Mouse (Mus musculus) kidney, postnatal 14 days (tissue): ENCODE data around the gene Slit3.

ENCODE experiments used
- DNase-seq: peaks from one replicate; pipeline ENCODE4 v3.0.0; 2022; ENCODE audit warnings: mixed read lengths

The Slit3 gene

GRCm38 (mm10) chr11:35660967-35661366 is 539.9 kb downstream of the Slit3 start:
- DNase-seq: no peak

DNA sequence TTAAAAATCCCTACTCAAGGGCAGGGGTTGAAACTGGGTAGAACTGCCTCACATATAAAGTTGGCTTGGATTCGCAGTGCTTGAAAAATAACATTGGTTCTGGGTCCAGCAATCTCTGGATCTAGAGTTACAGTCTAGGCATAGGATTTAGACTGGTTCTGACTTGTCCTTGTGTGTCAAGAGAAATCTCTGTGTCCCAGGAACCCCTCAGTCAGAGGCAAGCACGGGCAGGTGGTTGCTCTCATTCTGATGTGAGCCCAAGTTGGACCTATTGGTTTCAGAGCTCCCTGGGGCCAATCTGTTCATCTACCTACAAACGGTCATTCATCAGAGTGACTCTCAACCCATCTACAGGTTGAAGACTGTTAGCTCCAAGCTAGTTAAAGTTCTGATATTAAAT is 541.9 kb downstream of the Slit3 start:
- DNase-seq: no peak

DNA sequence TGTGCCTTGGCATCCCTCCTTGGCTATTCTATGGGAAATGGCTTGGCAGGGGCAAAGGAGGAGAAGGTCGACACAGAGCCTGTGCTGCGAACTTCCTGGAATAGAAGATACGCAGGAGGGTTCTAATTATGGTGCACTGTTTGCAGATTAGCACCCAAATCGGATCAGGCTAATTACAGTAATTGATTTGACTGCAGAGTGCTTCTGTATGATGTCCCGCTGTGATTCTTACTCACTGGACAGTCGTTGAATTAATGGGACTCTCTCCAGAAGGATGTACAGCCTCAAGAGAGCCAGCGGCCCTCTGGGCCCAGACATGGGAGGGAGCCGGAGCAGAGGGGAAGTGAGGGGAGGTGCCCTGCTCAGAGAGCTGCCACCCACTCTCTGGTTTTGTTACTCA is 542.6 kb downstream of the Slit3 start:
- DNase-seq: no peak

DNA sequence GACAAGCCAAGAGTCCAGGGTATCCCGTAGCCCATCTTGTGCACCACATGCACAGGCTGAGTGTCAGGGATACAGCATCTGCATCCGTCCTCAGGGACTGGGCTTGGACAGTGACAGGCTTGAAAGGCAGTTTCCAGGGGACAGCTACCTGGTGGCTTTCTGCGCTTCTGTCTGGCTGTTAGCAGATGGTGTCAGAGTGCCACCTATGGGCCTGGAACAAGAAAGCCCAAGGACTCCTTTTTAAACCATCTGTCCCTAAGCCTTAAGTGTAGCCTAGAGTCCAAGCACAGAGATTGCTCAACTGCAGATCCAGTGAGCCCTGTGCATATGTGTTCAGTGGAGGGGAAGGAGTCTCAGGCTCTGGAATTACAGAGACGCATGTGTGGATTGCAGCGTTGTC is 544.0 kb downstream of the Slit3 start:
- DNase-seq: peak; percentile 34

DNA sequence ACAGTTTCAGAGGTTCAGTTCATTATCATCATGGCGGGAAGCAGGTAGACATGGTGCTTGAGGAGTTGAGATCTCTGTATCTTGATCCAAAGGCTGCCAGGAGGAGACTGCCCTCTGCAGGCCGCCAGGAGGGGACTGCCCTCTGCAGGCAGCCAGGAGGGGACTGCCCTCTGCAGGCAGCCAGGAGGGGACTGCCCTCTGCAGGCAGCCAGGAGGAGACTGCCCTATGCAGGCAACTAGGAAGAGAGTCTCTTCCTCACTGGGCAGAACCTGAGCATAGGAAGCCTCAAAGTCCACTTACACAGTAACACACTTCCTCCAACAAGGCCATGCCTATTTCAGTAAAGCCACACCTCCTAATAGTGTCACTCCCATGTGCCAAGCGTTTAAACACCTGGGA is 546.4 kb downstream of the Slit3 start:
- peak; percentile 9 for DNase-seq

GRCm38 (mm10) chr11:35668138-35668537 is 547.1 kb downstream of the Slit3 start:
- DNase-seq: peak; percentile 16

- no peak for DNase-seq
Measured at GRCm38 (mm10) chr11:35668750-35669149, 547.7 kb downstream of the Slit3 start.

- DNase-seq: no peak
Measured at GRCm38 (mm10) chr11:35669536-35669935, 548.5 kb downstream of the Slit3 start.

- DNase-seq: no peak
Measured at GRCm38 (mm10) chr11:35670181-35670580, 549.2 kb downstream of the Slit3 start.

- no peak for DNase-seq
Measured at GRCm38 (mm10) chr11:35670746-35671145, 549.7 kb downstream of the Slit3 start.

DNA sequence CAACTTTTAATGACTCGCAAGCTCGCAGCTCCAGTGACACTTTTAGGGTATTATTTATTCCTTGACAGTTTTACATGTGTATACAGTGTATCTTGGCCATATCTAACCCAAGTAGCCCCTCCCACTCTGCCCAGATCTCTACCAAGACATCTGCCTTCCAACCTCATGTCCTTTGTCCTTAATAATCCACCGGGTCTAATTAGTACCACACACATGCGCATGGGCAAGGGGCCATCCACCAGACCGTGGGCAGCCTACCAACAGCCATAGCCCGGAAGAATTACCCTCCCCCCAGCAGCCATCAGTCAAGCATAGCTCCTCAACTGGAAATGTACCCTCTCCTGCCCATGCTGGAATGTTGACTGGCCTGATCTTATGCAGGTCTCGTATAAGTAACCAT is 552.0 kb downstream of the Slit3 start:
- peak; percentile 30 for DNase-seq

GRCm38 (mm10) chr11:35674242-35674641 is 553.2 kb downstream of the Slit3 start:
- DNase-seq: no peak

GRCm38 (mm10) chr11:35676744-35677143 is 555.7 kb downstream of the Slit3 start:
- DNase-seq: no peak

GRCm38 (mm10) chr11:35679976-35680375 is 559.0 kb downstream of the Slit3 start:
- DNase-seq: no peak

DNA sequence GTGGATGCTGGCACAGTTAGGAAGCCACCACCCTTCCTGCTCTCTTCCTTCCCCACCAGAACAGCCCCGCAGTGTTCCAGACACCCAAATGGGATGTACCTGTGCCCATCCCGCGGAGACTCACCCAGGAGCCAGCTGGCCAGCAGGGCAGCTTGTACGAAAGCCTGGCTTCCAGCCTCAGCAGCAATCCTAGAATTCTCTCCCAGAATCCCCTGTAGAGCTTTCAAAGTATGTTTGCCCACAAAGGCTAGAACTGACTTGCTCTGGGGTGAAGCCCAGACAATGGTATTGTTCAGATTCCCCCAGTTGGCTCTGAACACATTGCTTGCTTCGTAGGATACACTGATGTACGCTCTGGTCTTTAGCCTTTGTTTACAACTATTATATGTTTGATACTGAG is 566.3 kb downstream of the Slit3 start:
- no peak for DNase-seq

DNA sequence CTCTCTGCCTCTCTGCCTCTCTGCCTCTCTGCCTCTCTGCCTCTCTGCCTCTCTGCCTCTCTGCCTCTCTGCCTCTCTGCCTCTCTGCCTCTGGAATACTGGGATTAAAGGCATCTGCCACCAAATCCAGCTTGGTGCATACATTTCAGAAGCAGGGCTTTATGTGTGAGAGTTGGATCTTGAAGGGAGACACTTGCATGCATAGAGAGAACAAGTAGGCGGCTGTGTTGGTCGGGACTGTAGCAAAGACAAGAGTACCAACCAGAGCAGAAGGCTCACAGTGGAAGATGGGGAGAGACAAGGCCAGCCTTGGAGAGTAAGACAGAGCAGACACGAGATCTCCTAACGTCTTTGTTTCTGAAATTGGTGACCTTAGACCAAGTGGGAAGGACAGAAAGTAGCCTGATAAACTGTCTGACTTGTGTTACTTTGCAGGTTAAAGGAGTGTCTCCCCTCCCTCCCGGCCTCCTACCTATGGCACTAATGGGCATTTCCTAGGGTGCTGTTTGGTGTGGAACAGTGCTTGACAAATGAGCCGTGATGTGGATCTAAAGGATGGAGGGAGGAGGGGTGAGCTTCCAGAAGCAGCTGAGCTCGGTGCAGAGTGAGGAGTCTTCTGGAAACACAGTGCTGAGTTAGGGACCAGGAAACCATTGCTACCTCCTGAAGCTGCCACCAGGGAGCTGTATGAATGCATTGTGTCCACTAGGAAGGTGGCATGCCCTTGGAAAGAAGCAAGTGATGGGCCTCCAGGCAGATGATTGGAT is 569.7 kb downstream of the Slit3 start:
- DNase-seq: no peak

GRCm38 (mm10) chr11:35693136-35693535 is 572.1 kb downstream of the Slit3 start:
- peak; percentile 58 for DNase-seq

DNA sequence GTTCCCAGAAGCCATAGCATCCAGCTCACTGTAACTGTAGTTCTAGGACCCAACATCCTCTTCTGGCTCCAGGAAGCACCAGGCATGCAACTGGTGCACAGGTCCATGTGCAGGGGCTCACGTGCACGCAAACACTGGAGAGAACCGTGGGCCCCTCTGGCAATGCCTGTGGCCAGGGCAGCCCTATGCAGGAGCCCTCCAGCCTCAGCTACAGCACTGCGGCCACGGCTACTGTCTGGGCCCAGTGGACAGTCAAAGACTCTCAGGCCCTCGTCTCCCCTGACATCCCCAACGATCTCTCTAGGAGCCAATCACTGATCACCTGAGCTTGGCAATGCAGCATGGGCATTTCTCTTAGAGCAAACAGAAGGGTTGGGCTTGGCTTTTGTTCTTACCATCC is 572.6 kb downstream of the Slit3 start:
- no peak for DNase-seq

GRCm38 (mm10) chr11:35697476-35697875 is 576.5 kb downstream of the Slit3 start:
- DNase-seq: no peak

DNA sequence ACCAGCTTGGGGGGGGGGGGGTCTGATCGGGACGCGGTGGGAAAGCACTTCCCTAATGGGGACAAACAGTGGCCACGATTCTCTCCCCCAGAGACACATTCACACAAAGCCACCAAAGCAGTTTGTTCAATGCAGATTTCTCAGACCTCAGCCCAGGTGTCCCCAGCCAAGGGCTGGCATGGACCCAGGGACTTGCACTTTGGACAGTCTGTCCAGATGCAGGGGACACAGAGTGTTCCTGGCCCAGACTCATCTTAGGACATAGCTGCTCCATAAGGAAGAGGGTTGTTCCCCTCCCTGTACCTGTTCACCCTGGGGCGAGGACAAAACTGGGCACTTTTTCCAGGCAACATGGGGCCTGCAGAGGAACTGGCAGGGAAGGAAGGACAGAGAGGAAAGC is 577.9 kb downstream of the Slit3 start:
- DNase-seq: peak; percentile 53

GRCm38 (mm10) chr11:35703471-35703870 is 582.4 kb downstream of the Slit3 start:
- DNase-seq: no peak

- DNase-seq: no peak
Measured at GRCm38 (mm10) chr11:35704381-35704780, 583.4 kb downstream of the Slit3 start.

DNA sequence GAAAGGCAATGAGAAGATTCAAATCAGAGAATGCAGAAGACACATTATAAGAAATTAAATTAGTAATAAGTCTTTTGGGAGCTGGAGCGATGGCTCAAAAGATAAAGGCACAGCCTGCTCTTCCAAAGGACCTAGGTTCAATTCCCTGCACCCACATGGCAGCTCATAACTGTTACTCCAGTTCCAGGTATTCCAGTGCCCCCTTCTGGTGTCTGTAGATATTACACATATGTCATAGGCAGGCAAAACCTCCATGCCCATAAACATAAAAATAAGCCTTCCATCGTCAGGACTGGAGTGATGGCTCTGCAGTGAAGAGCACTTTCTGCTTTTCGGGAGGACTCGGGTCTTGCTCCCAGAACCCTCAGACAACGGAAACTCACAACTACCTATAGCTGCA is 583.9 kb downstream of the Slit3 start:
- no peak for DNase-seq

GRCm38 (mm10) chr11:35707431-35707830 is 586.4 kb downstream of the Slit3 start:
- no peak for DNase-seq

GRCm38 (mm10) chr11:35711314-35711713 is 590.3 kb downstream of the Slit3 start:
- DNase-seq: no peak
